Mouse (Mus musculus): ENCODE data around the gene Tnfrsf14.

DNA sequence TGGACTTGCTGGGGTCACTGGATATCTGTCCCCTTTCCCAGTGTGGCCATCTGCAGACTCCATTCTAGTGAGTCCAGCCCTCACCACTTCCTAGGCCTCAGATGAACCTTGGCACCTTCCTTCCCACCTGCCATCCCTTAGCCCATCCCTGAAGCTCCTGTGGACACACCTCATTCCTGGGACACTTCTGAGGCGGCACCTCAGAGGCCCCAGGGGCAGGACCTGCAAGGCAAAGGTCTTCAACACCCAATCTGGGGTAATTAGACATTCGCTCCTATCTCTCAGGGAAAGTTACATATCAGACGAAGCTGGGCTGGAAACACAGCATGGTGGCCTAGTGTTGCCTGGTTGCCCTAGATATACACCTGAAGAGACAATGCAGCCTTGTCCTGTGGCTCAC, 13.7 kb downstream of the Tnfrsf14 start:
- TF ChIP-seq TAL1 (IDR thresholded peaks at IDR 0.05; ENCODE audit: low read length) (no peak), GATA1 (IDR thresholded peaks at IDR 0.05; ENCODE audit: low read length) (no peak)
